Mouse (Mus musculus): ENCODE measurements around the gene Taz.

Gene Taz

GRCm38 (mm10) chrX:74281732-74282394 is at the start of gene Taz, which contains the start of gene Dnase1l1:
TSS of gene Taz (plus strand) at chrX:74281912.
TSS of gene Dnase1l1 (minus strand) at chrX:74282337.
- DNase-seq (ENCODE audit: low read depth, low spot score) = peak; percentile 68

GRCm38 (mm10) chrX:74233196-74233595 is 48.5 kb upstream of the Taz start:
- no peak for DNase-seq (ENCODE audit: low read depth, low spot score)

- no peak for DNase-seq (ENCODE audit: low read depth, low spot score)
Measured at GRCm38 (mm10) chrX:74240332-74240731, 41.4 kb upstream of the Taz start.

- DNase-seq (ENCODE audit: low read depth, low spot score) = no peak
Measured at GRCm38 (mm10) chrX:74243396-74243795, 38.3 kb upstream of the Taz start.

GRCm38 (mm10) chrX:74243807-74244206 is 37.9 kb upstream of the Taz start:
- peak; percentile 90 for DNase-seq (ENCODE audit: low read depth, low spot score)

GRCm38 (mm10) chrX:74244614-74245083 is 37.1 kb upstream of the Taz start:
- DNase-seq (ENCODE audit: low read depth, low spot score) = peak; percentile 62

- DNase-seq (ENCODE audit: low read depth, low spot score) = no peak
Measured at GRCm38 (mm10) chrX:74245107-74245506, 36.6 kb upstream of the Taz start.

- DNase-seq (ENCODE audit: low read depth, low spot score) = peak; percentile 77
Measured at GRCm38 (mm10) chrX:74245687-74246086, 36.0 kb upstream of the Taz start.

GRCm38 (mm10) chrX:74246213-74246681 is 35.5 kb upstream of the Taz start:
- peak; percentile 90 for DNase-seq (ENCODE audit: low read depth, low spot score)

GRCm38 (mm10) chrX:74246693-74247092 is 35.0 kb upstream of the Taz start:
- no peak for DNase-seq (ENCODE audit: low read depth, low spot score)

GRCm38 (mm10) chrX:74248651-74249050 is 33.1 kb upstream of the Taz start:
- peak; percentile 78 for DNase-seq (ENCODE audit: low read depth, low spot score)

- peak; percentile 80 for DNase-seq (ENCODE audit: low read depth, low spot score)
Measured at GRCm38 (mm10) chrX:74249615-74250014, 32.1 kb upstream of the Taz start, which contains the start of gene Flna. TSS of gene Flna (minus strand) at chrX:74249820.

GRCm38 (mm10) chrX:74254153-74254887 is 27.4 kb upstream of the Taz start, which contains the start of gene Emd:
TSS of gene Emd (plus strand) at chrX:74254687.
- DNase-seq (ENCODE audit: low read depth, low spot score) = peak; percentile 95

- DNase-seq (ENCODE audit: low read depth, low spot score) = no peak
Measured at GRCm38 (mm10) chrX:74254888-74255565, 26.7 kb upstream of the Taz start.

GRCm38 (mm10) chrX:74257746-74258145 is 24.0 kb upstream of the Taz start:
- no peak for DNase-seq (ENCODE audit: low read depth, low spot score)

- no peak for DNase-seq (ENCODE audit: low read depth, low spot score)
Measured at GRCm38 (mm10) chrX:74269736-74270061, 12.0 kb upstream of the Taz start.

GRCm38 (mm10) chrX:74270062-74270901 is 11.4 kb upstream of the Taz start, which contains the start of gene Rpl10:
TSS of gene Rpl10 (plus strand) at chrX:74270812.
- DNase-seq (ENCODE audit: low read depth, low spot score) = peak; percentile 97

- peak; percentile 51 for DNase-seq (ENCODE audit: low read depth, low spot score)
Measured at GRCm38 (mm10) chrX:74270902-74271551, 10.7 kb upstream of the Taz start.

- DNase-seq (ENCODE audit: low read depth, low spot score) = no peak
Measured at GRCm38 (mm10) chrX:74273422-74274322, 8.0 kb upstream of the Taz start.

GRCm38 (mm10) chrX:74277916-74278315 is 3.8 kb upstream of the Taz start:
- DNase-seq (ENCODE audit: low read depth, low spot score) = no peak
